Mouse (Mus musculus): ENCODE data around the gene Tspan2.

- no peak for TF ChIP-seq CTCF (IDR thresholded peaks at IDR 0.05; ENCODE audit: borderline replicate concordance, extremely low read depth, insufficient read depth, insufficient read length)
- TF ChIP-seq POLR2A (IDR thresholded peaks at IDR 0.05; ENCODE audit: borderline replicate concordance, extremely low read depth, insufficient read depth, insufficient read length, poor library complexity, severe bottlenecking) = no peak
Measured at GRCm38 (mm10) chr3:102752053-102752452, 17.7 kb downstream of the Tspan2 start.

Data from brain, embryonic 14.5 days (tissue).